Mouse (Mus musculus) heart, adult 2 months (tissue): ENCODE results near the gene Pfn4.

ENCODE experiments used
- CTCF ChIP-seq: fragments of 200-600 bp; IDR thresholded peaks from 2 replicates; pipeline ENCODE4 v1.8.1; 2022; ENCODE audit warnings: antibody characterized with exemption, mild to moderate bottlenecking, moderate library complexity
- EP300 ChIP-seq: fragments of 200-500 bp; IDR thresholded peaks from 2 replicates; pipeline ENCODE4 v1.6.1; 2011; ENCODE audit warnings: low read depth, low read length, control low read depth; ENCODE audit not compliant: insufficient read depth
- POLR2A ChIP-seq: fragments of 200-500 bp; IDR thresholded peaks from 2 replicates; pipeline ENCODE4 v1.6.1; 2011; ENCODE audit warnings: mild to moderate bottlenecking, low read depth, low read length, control low read depth; ENCODE audit not compliant: insufficient read depth

DNA sequence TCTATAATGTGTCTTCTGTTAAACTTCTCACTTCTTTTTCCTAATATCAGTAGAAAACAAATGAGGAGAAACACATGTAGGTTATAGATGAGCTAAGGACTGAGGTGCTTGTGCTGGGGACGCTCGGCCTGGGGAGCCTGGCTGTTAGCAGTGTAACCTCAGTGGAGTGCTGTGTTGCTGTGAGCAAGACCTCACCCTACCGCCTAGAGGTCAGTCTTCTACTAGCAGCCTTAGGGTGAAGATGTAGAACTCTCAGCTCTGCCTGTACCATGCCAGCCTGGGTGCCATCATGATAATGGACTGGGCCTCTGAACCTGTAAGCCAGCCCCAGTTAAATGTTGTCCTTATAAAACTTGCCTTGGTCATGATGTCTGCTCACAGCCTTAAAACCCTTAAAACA lies 58.4 kb downstream of the Pfn4 start:
- TF ChIP-seq POLR2A: no peak
- no peak for TF ChIP-seq CTCF
- no peak for TF ChIP-seq EP300
